Mouse (Mus musculus): ENCODE measurements around the gene Trpv2.

The Trpv2 gene

GRCm38 (mm10) chr11:62558961-62559646, 15.2 kb upstream of the Trpv2 start:
- ATAC-seq (ENCODE audit: low TSS enrichment) = no peak

GRCm38 (mm10) chr11:62560463-62561016, 13.7 kb upstream of the Trpv2 start:
- no peak for ATAC-seq (ENCODE audit: low TSS enrichment)

- no peak for ATAC-seq (ENCODE audit: low TSS enrichment)
Observed at GRCm38 (mm10) chr11:62563590-62563989, 10.7 kb upstream of the Trpv2 start.

GRCm38 (mm10) chr11:62565747-62566146, 8.5 kb upstream of the Trpv2 start:
- no peak for ATAC-seq (ENCODE audit: low TSS enrichment)

- ATAC-seq (ENCODE audit: low TSS enrichment) = no peak
Observed at GRCm38 (mm10) chr11:62566211-62566610, 8.1 kb upstream of the Trpv2 start.

GRCm38 (mm10) chr11:62568300-62568699, 6.0 kb upstream of the Trpv2 start:
- ATAC-seq (ENCODE audit: low TSS enrichment) = no peak

- ATAC-seq (ENCODE audit: low TSS enrichment) = no peak
Observed at GRCm38 (mm10) chr11:62574703-62575085, 408 bp downstream of the Trpv2 start.

GRCm38 (mm10) chr11:62575297-62575658, 992 bp downstream of the Trpv2 start:
- peak; percentile 64 for ATAC-seq (ENCODE audit: low TSS enrichment)

- peak; percentile 65 for ATAC-seq (ENCODE audit: low TSS enrichment)
Observed at GRCm38 (mm10) chr11:62575659-62576438, 1.6 kb downstream of the Trpv2 start.

- peak; percentile 45 for ATAC-seq (ENCODE audit: low TSS enrichment)
Observed at GRCm38 (mm10) chr11:62576530-62577152, 2.4 kb downstream of the Trpv2 start.

GRCm38 (mm10) chr11:62583031-62583430, 8.7 kb downstream of the Trpv2 start:
- ATAC-seq (ENCODE audit: low TSS enrichment) = 0 out of 2 replicates have a peak, but pooled peaks have one; percentile 7

- no peak for ATAC-seq (ENCODE audit: low TSS enrichment)
Observed at GRCm38 (mm10) chr11:62584671-62585206, 10.5 kb downstream of the Trpv2 start.

GRCm38 (mm10) chr11:62587034-62587433, 12.7 kb downstream of the Trpv2 start:
- no peak for ATAC-seq (ENCODE audit: low TSS enrichment)

GRCm38 (mm10) chr11:62589391-62589790, 15.1 kb downstream of the Trpv2 start:
- no peak for ATAC-seq (ENCODE audit: low TSS enrichment)

GRCm38 (mm10) chr11:62591026-62591425, 16.7 kb downstream of the Trpv2 start:
- ATAC-seq (ENCODE audit: low TSS enrichment) = no peak

GRCm38 (mm10) chr11:62591904-62592575, 17.8 kb downstream of the Trpv2 start:
- ATAC-seq (ENCODE audit: low TSS enrichment) = no peak

- ATAC-seq (ENCODE audit: low TSS enrichment) = no peak
Observed at GRCm38 (mm10) chr11:62598571-62598970, 24.3 kb downstream of the Trpv2 start.

GRCm38 (mm10) chr11:62601732-62602618, 27.7 kb downstream of the Trpv2 start:
- no peak for ATAC-seq (ENCODE audit: low TSS enrichment)

- ATAC-seq (ENCODE audit: low TSS enrichment) = peak; percentile 86
Observed at GRCm38 (mm10) chr11:62602619-62603311, 28.5 kb downstream of the Trpv2 start.

Measured in frontal cortex, adult (tissue).